In genomic region chr19:16805102-16805501, GRCm38 (mm10) we compare ENCODE assay signal across 26 mouse cellular contexts.
"Had no signal": no experiment of that assay in that cellular context is flagged by ENCODE, and none has a peak within 500 bp of the region (broad histone marks: within the 10 kb centered on the region; RNA-seq: fewer than 3 reads in every experiment).

No protein-coding gene starts in this region.

- H3K27ac ChIP-seq: gastrocnemius, adult 2 months; heart, embryonic 10.5 days; hindbrain, embryonic 10.5 days; hindbrain, embryonic 12.5 days; hindbrain, embryonic 14.5 days; intestine, embryonic 15.5 days; layer of hippocampus, adult 2 months; limb, embryonic 13.5 days; limb, embryonic 15.5 days; liver, embryonic 15.5 days had no signal

- H3K27me3 ChIP-seq: heart, embryonic 12.5 days; hindbrain, embryonic 12.5 days; intestine, embryonic 15.5 days; limb, embryonic 13.5 days; limb, embryonic 15.5 days; liver, embryonic 15.5 days had no signal

- DNase-seq: gastrocnemius, adult 2 months; gastrocnemius, postnatal 14 days; gastrocnemius, postnatal 36 days; heart, adult 18-20 months; heart, postnatal 10 days; heart, postnatal 4 days; kidney, adult 18-20 months; kidney, adult 8-10 months; kidney, postnatal 10 days; kidney, postnatal 25 days; kidney, postnatal 4 days; layer of hippocampus, adult 9-11 months; layer of hippocampus, postnatal 36 days; left cerebral cortex, postnatal 4 days had no signal

- H3K36me3 ChIP-seq: heart, embryonic 10.5 days; heart, embryonic 12.5 days; hindbrain, embryonic 10.5 days; hindbrain, embryonic 12.5 days; intestine, embryonic 15.5 days; limb, embryonic 13.5 days; limb, embryonic 15.5 days; liver, embryonic 15.5 days had no signal

- H3K4me1 ChIP-seq: heart, embryonic 10.5 days; heart, embryonic 12.5 days; hindbrain, embryonic 10.5 days; hindbrain, embryonic 12.5 days; intestine, embryonic 15.5 days; limb, embryonic 13.5 days; limb, embryonic 15.5 days had no signal

- H3K4me3 ChIP-seq: gastrocnemius, adult 2 months; heart, embryonic 10.5 days; heart, embryonic 12.5 days; hindbrain, embryonic 10.5 days; hindbrain, embryonic 12.5 days; intestine, embryonic 15.5 days; layer of hippocampus, adult 2 months; limb, embryonic 13.5 days; limb, embryonic 15.5 days; liver, embryonic 15.5 days had no signal

- H3K9ac ChIP-seq: heart, embryonic 12.5 days; hindbrain, embryonic 12.5 days; hindbrain, embryonic 14.5 days; intestine, embryonic 15.5 days; limb, embryonic 13.5 days; limb, embryonic 15.5 days; liver, embryonic 15.5 days had no signal

- ATAC-seq: hindbrain, embryonic 16.5 days; inflammation-experienced regulatory T-cells, adult 6 months had no signal

- H3K4me2 ChIP-seq: heart, embryonic 12.5 days; hindbrain, embryonic 12.5 days; hindbrain, embryonic 14.5 days; intestine, embryonic 15.5 days; limb, embryonic 13.5 days; limb, embryonic 15.5 days; liver, embryonic 15.5 days had no signal

- H3K9me3 ChIP-seq: heart, embryonic 10.5 days; heart, embryonic 12.5 days; hindbrain, embryonic 10.5 days; hindbrain, embryonic 12.5 days; intestine, embryonic 15.5 days; limb, embryonic 13.5 days; limb, embryonic 15.5 days; liver, embryonic 15.5 days had no signal
